Comparison of ENCODE assay signal across 28 mouse cellular contexts in genomic region chr17:5344426-5344825, GRCm38 (mm10).
DNase-seq lines count a peak whose midpoint lies in the region; ATAC-seq and TF ChIP-seq lines count a peak whose summit lies in the region.
"Had no signal": no experiment of that assay in that cellular context is flagged by ENCODE, and none has a peak within 500 bp of the region (broad histone marks: within the 10 kb centered on the region; RNA-seq: fewer than 3 reads in every experiment).

No protein-coding gene starts in this region.

- H3K27ac ChIP-seq in forebrain, postnatal 0 days (ENCODE audit: low read depth, low read length): no peak overlapping the region
- H3K27ac ChIP-seq in forebrain, embryonic 12.5 days: no peak overlapping the region
- H3K27ac ChIP-seq in heart, embryonic 10.5 days: no peak overlapping the region
- H3K27ac ChIP-seq: embryonic facial prominence, embryonic 13.5 days; forebrain, embryonic 13.5 days; hindbrain, embryonic 13.5 days; kidney, embryonic 15.5 days; limb, embryonic 13.5 days; lung, embryonic 15.5 days; midbrain, embryonic 12.5 days; neural tube, embryonic 12.5 days had no signal

- H3K4me3 ChIP-seq in forebrain, postnatal 0 days (ENCODE audit: low read depth, low read length): no peak overlapping the region
- no peak overlapping the region for H3K4me3 ChIP-seq in forebrain, embryonic 12.5 days (replicated peaks)
- H3K4me3 ChIP-seq in heart, embryonic 10.5 days: no peak overlapping the region
- H3K4me3 ChIP-seq: embryonic facial prominence, embryonic 13.5 days; erythroblast, embryonic 14.5 days; forebrain, embryonic 13.5 days; hindbrain, embryonic 13.5 days; kidney, embryonic 15.5 days; limb, embryonic 13.5 days; lung, embryonic 15.5 days; midbrain, embryonic 12.5 days; neural tube, embryonic 12.5 days had no signal

- no peak overlapping the region for H3K4me2 ChIP-seq in forebrain, postnatal 0 days (ENCODE audit: low read depth)
- H3K4me2 ChIP-seq in forebrain, embryonic 12.5 days: no peak overlapping the region
- H3K4me2 ChIP-seq: embryonic facial prominence, embryonic 13.5 days; forebrain, embryonic 13.5 days; heart, embryonic 11.5 days; hindbrain, embryonic 13.5 days; kidney, embryonic 15.5 days; limb, embryonic 13.5 days; liver, embryonic 11.5 days; lung, embryonic 15.5 days; midbrain, embryonic 12.5 days; neural tube, embryonic 12.5 days had no signal

- H3K4me1 ChIP-seq in forebrain, postnatal 0 days (ENCODE audit: insufficient read depth): no peaks in the 10 kb centered on the region
- H3K4me1 ChIP-seq in forebrain, embryonic 12.5 days: no peaks in the 10 kb centered on the region
- no peaks in the 10 kb centered on the region for H3K4me1 ChIP-seq in heart, embryonic 10.5 days
- H3K4me1 ChIP-seq: embryonic facial prominence, embryonic 13.5 days; forebrain, embryonic 13.5 days; hindbrain, embryonic 13.5 days; kidney, embryonic 15.5 days; limb, embryonic 13.5 days; lung, embryonic 15.5 days; midbrain, embryonic 12.5 days; neural tube, embryonic 12.5 days had no signal

- 63% methylated on average over 1 of the region's 1 CpGs for WGBS in forebrain, postnatal 0 days
- 89% methylated on average over 1 of the region's 1 CpGs for WGBS in forebrain, embryonic 12.5 days
- WGBS in heart, embryonic 10.5 days: 93% methylated on average over 1 of the region's 1 CpGs

- H3K27me3 ChIP-seq in forebrain, postnatal 0 days (ENCODE audit: insufficient read depth, low read length): no peaks in the 10 kb centered on the region
- no peaks in the 10 kb centered on the region for H3K27me3 ChIP-seq in forebrain, embryonic 12.5 days
- no peaks in the 10 kb centered on the region for H3K27me3 ChIP-seq in heart, embryonic 10.5 days (ENCODE audit: insufficient read depth, poor library complexity, severe bottlenecking)
- H3K27me3 ChIP-seq: embryonic facial prominence, embryonic 13.5 days; forebrain, embryonic 13.5 days; hindbrain, embryonic 13.5 days; kidney, embryonic 15.5 days; limb, embryonic 13.5 days; lung, embryonic 15.5 days; midbrain, embryonic 12.5 days; neural tube, embryonic 12.5 days had no signal

- peak; percentile 62 for ATAC-seq in forebrain, postnatal 0 days
- no peak for ATAC-seq in forebrain, embryonic 12.5 days (ENCODE audit: low FRiP score)
- no peak for ATAC-seq in activated CD4-positive, CD25-positive, alpha-beta regulatory T cell, adult 4 months
- ATAC-seq: forebrain, embryonic 13.5 days had no signal

- H3K9me3 ChIP-seq in forebrain, postnatal 0 days (ENCODE audit: low read length): no peaks in the 10 kb centered on the region
- no peaks in the 10 kb centered on the region for H3K9me3 ChIP-seq in forebrain, embryonic 12.5 days
- H3K9me3 ChIP-seq in heart, embryonic 10.5 days: no peaks in the 10 kb centered on the region
- H3K9me3 ChIP-seq: embryonic facial prominence, embryonic 13.5 days; forebrain, embryonic 13.5 days; G1E; hindbrain, embryonic 13.5 days; kidney, embryonic 15.5 days; limb, embryonic 13.5 days; lung, embryonic 15.5 days; midbrain, embryonic 12.5 days; neural tube, embryonic 12.5 days had no signal

- TF ChIP-seq CTCF in forebrain, postnatal 0 days (IDR thresholded peaks at IDR 0.05; ENCODE audit: low read depth): no peak

- no peak overlapping the region for H3K9ac ChIP-seq in forebrain, postnatal 0 days
- no peak overlapping the region for H3K9ac ChIP-seq in forebrain, embryonic 12.5 days
- H3K9ac ChIP-seq: embryonic facial prominence, embryonic 13.5 days; forebrain, embryonic 13.5 days; hindbrain, embryonic 13.5 days; kidney, embryonic 15.5 days; limb, embryonic 13.5 days; lung, embryonic 15.5 days; midbrain, embryonic 12.5 days; neural tube, embryonic 12.5 days had no signal

- no peak for DNase-seq in forebrain, postnatal 0 days
- peak; percentile 28 for DNase-seq in retina, postnatal 1 day
- DNase-seq in retina, embryonic 14.5 days (ENCODE audit: low spot score): no peak
- DNase-seq in induced T-regulatory cell, adult 2 months (ENCODE audit: low read depth): peak; percentile 55
- DNase-seq in heart, embryonic 10.5 days (ENCODE audit: low spot score): no peak
- DNase-seq: adrenal gland, postnatal 14 days; cerebellum, adult 8-10 months; cerebellum, postnatal 36 days; embryo, embryonic 11 days; gastrocnemius, postnatal 25 days; heart, adult 11 months; heart, postnatal 4 days; kidney, adult 18-20 months; kidney, postnatal 25 days had no signal

- peaks cover 39% of the 10 kb centered on the region for H3K36me3 ChIP-seq in forebrain, postnatal 0 days (ENCODE audit: insufficient read depth)
- H3K36me3 ChIP-seq in forebrain, embryonic 12.5 days (replicated peaks): peaks cover 41% of the 10 kb centered on the region
- H3K36me3 ChIP-seq in heart, embryonic 10.5 days: peaks cover 43% of the 10 kb centered on the region

Comparison
In these comparisons a context has a peak if more than half of its experiments do, and no peak if none do; other contexts are left out.
1. DNase-seq: peak in retina, postnatal 1 day (single experiment) and induced T-regulatory cell, adult 2 months (single experiment); none in forebrain, postnatal 0 days (single experiment), retina, embryonic 14.5 days (single experiment) and heart, embryonic 10.5 days (single experiment).